Mouse (Mus musculus) c-Kit-positive CD71-positive TER-119-positive erythroid progenitor cells, embryonic 14.5 days (primary cell): Measurements from ENCODE around the gene Serpinf2.

Experiments
- DNase-seq: peaks from one replicate; pipeline ENCODE4 v3.0.0-alpha.2; 2013; ENCODE audit warnings: low spot score

Gene Serpinf2

GRCm38 (mm10) chr11:75383529-75383928 is 55.9 kb downstream of the Serpinf2 start:
- peak; percentile 45 for DNase-seq
